Mouse (Mus musculus) erythroblast, adult 5-6 weeks (primary cell): Measurements from ENCODE around the gene Trh. TPM values are rescaled to one million over a fixed set of nuclear protein-coding genes. Genes with fewer than 3 reads are reported as not detected.

ENCODE experiments used
- ATAC-seq: replicated peaks from 2 replicates; pipeline ENCODE4 v1.8.0; 2016; ENCODE audit warnings: moderate number of reproducible peaks, mild to moderate bottlenecking, moderate TSS enrichment, inconsistent platforms; ENCODE audit not compliant: poor library complexity, low FRiP score, severe bottlenecking
- total RNA-seq, 2 experiments: library from RNA; stranded (forward) in 1 of 2; stranded (reverse) in 1 of 2; fragments of 150-400 nt in 1 of 2; fragments of 200-764, 138-1000 nt in 1 of 2; gene quantifications; 2 replicates each; pipeline versions ENCODE4 v1.2.3 to v1.2.4; 2015 to 2017; ENCODE audit warnings: low replicate concordance in 2 of 2

The Trh gene
- total RNA-seq, 2 experiments from 2014 or later: not detected

GRCm38 (mm10) chr6:92229586-92229985 lies 14.9 kb downstream of the Trh start:
- no peak for ATAC-seq

DNA sequence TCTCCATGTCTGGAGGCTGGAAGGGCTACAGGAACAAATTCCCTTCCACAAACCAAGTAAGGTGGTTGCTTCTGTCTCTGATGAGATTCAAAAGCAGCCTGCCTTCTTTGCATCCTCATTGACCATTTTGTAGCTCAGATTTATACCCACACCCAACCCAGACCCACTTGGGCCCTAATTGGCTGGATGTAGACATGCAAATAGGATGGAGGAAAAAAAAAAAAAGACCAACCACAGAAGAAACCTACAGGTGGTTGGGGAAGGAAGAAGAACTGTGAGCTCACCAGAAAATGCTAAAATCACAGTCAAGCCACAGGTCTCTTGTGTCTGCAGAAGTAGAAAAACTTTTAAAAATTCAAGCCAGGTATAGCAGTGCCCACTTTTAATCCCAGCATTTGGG lies 15.3 kb downstream of the Trh start:
- no peak for ATAC-seq

- ATAC-seq: no peak
Measured at GRCm38 (mm10) chr6:92224981-92225380, 19.5 kb downstream of the Trh start.

DNA sequence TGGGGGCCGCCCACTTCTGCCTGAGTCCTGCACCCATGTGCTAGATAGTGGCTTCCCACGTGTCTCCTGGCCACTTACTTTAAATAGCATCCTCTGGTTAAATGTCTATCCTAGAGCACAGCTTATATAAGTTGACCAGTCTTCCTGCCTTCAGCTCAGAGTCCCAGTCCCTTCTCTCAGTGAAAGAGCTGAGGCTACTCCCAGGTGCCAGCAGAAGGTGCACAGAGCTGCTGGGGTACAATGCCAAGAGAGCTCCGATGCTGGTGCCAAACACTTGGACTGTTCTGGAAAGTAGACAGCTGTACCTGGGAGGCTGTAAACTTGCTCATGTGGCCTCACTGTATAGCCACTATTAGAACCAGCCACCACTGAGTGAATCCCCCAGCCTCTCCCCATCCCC lies 22.4 kb downstream of the Trh start:
- ATAC-seq: no peak

DNA sequence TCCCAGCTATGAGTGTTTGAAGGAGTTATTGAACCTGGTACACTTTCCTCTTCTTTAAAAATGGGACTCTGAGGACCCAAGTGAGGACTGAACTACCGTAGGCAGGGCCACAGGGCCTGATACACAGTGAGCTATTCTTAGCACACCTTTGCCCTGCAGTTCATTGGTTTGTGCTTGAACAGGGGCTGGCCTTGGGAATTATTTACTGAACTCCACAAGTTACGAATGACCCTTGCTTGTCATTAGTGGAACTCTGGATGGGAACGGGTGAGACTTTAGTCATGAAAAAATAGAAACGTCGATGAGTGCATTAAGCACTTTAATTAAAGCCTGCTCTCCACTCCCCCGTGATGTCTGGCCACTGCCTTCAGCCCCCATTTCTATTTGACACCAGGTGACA lies 22.8 kb downstream of the Trh start:
- no peak for ATAC-seq

GRCm38 (mm10) chr6:92219445-92219844 lies 25.0 kb downstream of the Trh start:
- ATAC-seq: no peak

GRCm38 (mm10) chr6:92214773-92215449 lies 29.5 kb downstream of the Trh start, which contains the start of gene Rbsn:
Gene Rbsn, minus strand, starts transcription at chr6:92214925.
- ATAC-seq: peak; percentile 98

- peak; percentile 78 for ATAC-seq
Measured at GRCm38 (mm10) chr6:92214055-92214772, 30.2 kb downstream of the Trh start.

DNA sequence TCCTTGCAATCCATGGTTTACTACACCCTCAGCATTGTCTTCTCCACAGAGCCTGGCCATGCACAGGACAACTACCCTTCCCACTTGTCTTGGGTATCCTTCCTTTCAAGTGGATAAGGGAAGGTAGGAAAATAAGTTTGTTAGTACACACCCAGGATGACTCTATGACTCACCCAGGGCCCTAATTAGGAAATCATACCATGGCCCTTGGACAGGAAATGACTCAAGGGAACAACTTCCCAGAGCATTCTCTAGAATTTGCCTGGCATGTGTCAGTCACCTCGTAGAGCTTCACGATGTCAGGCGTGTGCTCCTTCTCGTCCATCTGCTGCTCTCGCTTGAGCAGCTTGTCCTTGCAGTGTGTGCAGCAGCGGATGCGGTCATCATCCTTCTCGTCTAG lies 45.0 kb downstream of the Trh start:
- no peak for ATAC-seq

Other genes with a start within 250 kb of the Trh start
- gene Nr2c2, start 153.3 kb downstream of the Trh start, total RNA-seq (2015; ENCODE audit: low replicate concordance): 15.2 and 17.1 TPM in 2 replicates
- 19.3 and 25.2 TPM in 2 replicates for gene Nr2c2, start 153.3 kb downstream of the Trh start, total RNA-seq (2017; ENCODE audit: low replicate concordance)
- gene Mrps25, start 60.6 kb downstream of the Trh start, total RNA-seq (2015; ENCODE audit: low replicate concordance): 3.3 and 10.9 TPM in 2 replicates
- gene Mrps25, start 60.6 kb downstream of the Trh start, total RNA-seq (2017; ENCODE audit: low replicate concordance): 12.4 and 12.8 TPM in 2 replicates
- 4.6 and 8.1 TPM in 2 replicates for gene Rbsn, start 29.7 kb downstream of the Trh start, total RNA-seq (2015; ENCODE audit: low replicate concordance)
- 4.6 and 8.9 TPM in 2 replicates for gene Rbsn, start 29.7 kb downstream of the Trh start, total RNA-seq (2017; ENCODE audit: low replicate concordance)